Mouse (Mus musculus) retina, adult 2 months (tissue): ENCODE measurements around the gene Stt3b.
"Not testable (repeated sequence)": the region's sequence is repeated elsewhere in the genome, so short reads cannot be mapped to it uniquely, and the experiment has no call there.

ENCODE experiments used
- DNase-seq: peaks from one replicate; pipeline ENCODE4 v3.0.0-alpha.2; 2012; ENCODE audit warnings: low read depth, low spot score

Stt3b gene

DNA sequence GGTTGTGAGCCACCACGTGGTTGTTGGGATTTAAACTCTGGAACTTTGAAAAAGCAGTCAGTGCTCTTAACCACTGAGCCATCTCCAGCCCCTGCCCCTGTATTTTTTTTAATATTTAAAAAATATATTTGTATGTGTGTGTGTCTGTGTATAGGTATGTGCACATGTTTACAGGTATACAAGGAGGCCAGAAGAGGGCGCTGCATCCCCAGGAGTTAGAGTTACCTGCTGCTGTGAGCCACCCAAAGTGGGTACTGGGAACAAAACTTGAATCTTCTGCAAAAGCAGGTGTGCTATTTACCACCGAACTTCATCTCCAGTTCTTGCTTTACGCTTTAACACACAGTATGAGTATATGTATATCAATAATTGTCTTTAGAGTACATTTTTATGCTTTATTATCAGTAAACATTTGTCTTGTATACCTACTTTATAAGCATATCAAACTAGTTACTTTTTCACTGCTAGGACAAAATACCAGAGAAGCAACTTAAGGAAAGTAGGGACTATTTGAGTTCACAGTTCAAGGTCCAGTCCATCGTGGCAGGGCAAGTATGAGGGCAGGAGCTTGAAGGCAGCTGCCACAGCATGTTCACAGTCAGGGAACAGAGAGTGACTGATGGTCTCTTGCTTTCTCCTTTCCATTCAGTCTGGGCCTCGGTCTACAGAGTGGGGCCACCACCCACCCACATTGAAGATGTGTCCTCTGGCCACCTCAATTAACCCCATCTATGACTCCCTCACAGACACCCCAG lies 8.6 kb upstream of the Stt3b start:
- no peak for DNase-seq

GRCm38 (mm10) chr9:115317049-115317448 lies 6.8 kb upstream of the Stt3b start:
- DNase-seq, result no peak

DNA sequence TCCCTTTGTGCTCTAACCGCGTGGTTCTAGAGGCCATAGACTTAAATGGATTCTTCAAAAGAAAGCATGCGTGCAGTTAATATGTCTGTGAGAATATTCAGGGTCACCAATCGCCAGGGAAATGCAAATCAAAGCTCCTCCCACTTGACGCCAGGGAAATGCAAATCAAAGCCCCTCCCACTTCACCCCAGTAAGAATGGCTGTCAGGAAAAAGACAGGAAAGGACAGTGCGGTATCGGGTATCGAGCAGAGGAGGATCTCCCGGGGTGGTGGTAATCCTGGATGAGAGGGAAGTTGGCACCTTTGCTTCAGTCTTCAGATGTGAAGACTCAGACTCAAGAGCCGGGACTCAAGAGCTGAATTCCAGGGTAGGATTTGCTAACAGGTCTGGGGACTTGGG lies 4.3 kb upstream of the Stt3b start:
- DNase-seq, result no peak

GRCm38 (mm10) chr9:115313830-115314229 lies 3.6 kb upstream of the Stt3b start:
- no peak for DNase-seq

DNA sequence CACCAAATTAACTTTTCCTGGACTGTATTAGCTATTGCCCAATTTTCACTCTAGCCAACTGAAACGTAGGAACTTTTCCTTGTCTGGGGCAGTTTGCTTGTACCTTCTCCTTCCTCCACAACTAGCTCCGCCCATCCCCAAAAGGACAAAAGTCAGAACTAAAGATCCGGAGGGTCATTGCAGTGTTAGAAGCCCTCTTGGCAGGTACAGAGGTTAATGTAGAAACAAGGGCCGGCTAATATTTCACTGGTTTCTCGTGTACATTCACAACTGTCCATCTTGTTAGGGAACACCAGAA lies 951 bp upstream of the Stt3b start:
- no peak for DNase-seq

DNA sequence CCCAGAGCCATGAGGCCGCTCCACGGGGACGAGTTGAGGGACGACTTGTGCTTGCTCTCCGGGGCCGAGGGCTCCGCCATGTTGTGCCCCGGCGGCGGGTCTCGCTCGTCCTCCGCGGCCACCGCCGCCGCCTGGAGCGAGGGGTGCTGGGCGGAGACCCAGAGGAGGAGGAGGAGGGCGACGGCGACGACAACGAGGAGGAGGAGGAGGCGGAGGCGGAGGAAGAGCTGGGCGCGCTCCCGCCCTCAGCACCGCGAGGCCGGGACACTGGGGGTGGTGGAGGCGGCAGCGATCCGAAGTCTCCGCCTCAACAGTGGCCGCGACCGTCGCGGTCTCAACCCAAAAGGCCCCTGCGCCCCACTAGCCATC lies 260 bp downstream of the Stt3b start:
- no peak for DNase-seq

GRCm38 (mm10) chr9:115309381-115309971 lies 745 bp downstream of the Stt3b start:
- no peak for DNase-seq

DNA sequence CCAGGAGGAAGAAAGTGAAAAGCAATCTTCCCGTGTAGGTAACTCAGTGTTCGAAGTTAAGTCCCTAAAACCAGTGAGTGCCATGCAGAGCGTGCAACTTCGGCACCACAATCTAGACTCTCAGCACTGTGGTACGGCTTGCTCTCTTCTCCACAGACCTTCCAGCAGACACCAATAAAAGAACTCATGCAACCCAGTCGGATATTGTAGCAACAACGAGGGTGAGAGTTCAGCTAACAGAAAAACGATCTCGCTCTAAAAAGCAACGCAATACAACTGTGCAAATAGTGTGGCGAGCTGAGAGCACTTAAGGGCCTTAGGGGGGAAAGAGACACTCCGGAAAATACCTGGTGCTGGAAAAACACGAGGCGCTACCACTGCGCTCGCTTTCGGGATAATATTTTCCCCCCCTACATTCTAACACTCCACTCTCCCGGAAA lies 1.3 kb downstream of the Stt3b start:
- DNase-seq, result no peak

GRCm38 (mm10) chr9:115308401-115308800 lies 1.8 kb downstream of the Stt3b start:
- no peak for DNase-seq

DNA sequence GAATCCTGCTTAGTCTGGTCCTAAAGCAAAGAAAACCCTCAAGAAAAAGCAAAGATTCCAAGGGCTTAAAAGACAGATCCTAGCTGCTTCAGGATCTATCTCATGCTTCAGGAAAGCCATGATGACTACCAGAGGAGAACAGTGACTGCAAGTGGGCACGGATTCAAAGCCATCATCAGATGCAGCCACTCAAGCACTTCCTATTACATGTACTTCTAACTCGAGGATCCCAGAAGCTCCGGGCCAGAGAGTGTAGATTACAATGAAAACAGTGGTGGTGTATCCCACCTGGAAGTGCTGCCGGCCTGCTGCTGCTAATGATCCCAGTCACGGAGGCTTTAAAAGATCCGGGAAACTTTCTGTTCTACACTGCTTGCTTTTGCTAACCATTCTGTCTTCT lies 4.0 kb downstream of the Stt3b start:
- DNase-seq, result no peak

DNA sequence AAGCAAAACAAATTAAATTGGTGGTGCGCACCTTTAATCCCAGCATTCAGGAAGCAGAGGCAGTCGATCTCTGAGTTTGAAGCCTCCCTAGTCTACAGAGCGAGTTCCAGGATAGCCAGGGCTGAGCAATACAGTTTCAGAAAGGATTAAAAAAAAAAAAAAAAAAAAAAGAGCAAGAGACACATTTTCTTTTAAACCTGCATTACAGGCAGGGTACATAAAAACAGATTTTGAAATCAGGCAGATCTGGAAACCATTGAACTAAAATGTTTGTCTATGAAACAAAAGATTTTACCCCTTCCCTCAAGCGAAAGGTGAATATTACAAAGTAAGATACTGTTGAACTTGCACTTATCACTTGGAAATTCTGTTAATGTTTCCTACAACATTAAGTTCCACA lies 6.1 kb downstream of the Stt3b start:
- DNase-seq, result no peak

DNA sequence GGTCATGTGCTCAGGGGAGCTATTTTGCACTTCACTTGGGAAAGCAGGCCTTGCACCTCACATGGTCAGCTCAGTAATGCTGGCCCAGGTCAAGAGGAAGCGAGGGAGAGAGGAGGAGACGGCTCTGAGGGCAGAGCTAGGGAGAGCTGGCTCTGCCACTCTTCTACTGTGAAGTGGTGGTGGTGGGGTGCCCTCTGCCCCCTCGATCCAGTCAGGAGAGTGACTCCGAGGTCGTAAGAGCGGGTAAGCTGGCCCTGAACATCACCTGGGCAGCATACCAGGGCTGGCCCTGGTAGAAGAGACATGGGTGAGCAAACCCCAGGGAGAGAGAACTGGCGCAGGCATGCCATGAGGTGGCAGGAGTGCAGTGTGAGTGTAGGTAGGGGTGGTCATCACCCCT lies 8.6 kb downstream of the Stt3b start:
- DNase-seq, result no peak

GRCm38 (mm10) chr9:115301002-115301579 lies 9.1 kb downstream of the Stt3b start:
- DNase-seq, result no peak

DNA sequence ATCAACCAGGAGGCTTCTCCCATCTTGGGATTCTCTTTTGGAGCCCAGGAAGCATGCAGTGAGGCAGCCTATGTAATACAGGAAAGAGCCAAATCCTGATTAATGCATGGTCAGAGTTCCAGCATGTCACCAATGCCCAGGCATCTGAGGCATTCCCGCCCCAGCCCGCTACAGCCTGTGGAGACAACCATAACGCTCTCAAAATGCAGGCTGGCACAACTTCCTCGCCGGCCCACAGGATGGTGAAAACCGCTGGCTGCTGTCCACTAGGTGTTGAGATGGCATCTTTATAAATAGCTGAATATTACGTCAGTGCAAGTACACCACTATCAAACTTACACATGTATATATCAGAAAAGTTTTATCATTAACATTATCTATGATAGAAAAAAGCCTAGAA lies 13.5 kb downstream of the Stt3b start:
- no peak for DNase-seq

- no peak for DNase-seq
Measured at GRCm38 (mm10) chr9:115293920-115294594, 16.2 kb downstream of the Stt3b start.

DNA sequence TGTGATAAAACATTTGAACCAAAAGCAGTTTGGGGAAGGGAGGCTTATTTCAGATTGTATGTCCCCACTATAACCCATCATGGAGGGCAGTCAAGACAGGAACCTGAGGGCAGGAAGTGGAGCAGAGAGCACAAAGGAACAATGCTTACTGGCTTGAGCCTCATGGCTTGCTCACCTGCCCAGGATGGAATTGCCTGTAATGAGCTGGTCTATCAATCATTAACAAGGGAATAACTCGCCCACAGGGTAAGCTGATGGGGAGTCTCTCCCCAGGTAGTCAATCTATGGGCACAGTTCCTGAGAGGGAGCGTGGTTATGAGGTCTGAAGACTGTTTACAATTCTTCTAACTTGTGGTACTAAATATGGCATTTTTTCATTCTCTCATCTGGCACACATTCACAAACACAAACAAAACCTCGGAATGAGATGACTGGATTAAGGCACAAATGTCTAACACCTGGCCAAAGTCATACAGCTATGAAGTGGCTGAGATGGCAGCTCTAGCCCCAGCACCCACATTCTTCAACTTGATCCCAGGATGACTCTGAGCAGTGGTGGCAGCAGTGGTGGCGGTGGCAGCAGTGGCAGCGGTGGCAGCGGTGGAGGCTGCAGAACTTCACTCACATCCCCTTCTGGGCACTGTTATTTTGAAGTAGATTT lies 22.3 kb downstream of the Stt3b start:
- no peak for DNase-seq

DNA sequence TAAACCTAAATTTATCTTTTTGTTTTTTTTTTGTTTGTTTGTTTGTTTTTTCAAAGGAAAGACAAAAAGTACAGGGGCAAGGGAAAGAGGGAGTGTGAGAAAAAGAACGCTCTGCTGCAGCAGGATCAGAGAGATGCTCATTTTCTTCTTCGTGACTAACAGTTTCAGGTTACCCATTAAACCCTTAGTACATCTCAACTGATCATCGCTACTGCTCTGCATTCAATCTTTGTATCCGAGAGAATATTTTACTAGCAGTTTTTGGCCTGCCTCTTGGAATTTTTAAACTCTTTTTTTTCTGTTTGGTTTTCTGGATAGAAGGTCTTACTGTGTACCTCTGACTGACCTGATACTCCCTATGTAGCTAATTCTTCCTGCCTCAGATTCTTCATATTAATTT lies 25.8 kb downstream of the Stt3b start:
- DNase-seq, result no peak

- DNase-seq, result no peak
Measured at GRCm38 (mm10) chr9:115283403-115283802, 26.8 kb downstream of the Stt3b start.

- DNase-seq, result no peak
Measured at GRCm38 (mm10) chr9:115278641-115279040, 31.6 kb downstream of the Stt3b start.

GRCm38 (mm10) chr9:115274806-115275205 lies 35.4 kb downstream of the Stt3b start:
- no peak for DNase-seq

DNA sequence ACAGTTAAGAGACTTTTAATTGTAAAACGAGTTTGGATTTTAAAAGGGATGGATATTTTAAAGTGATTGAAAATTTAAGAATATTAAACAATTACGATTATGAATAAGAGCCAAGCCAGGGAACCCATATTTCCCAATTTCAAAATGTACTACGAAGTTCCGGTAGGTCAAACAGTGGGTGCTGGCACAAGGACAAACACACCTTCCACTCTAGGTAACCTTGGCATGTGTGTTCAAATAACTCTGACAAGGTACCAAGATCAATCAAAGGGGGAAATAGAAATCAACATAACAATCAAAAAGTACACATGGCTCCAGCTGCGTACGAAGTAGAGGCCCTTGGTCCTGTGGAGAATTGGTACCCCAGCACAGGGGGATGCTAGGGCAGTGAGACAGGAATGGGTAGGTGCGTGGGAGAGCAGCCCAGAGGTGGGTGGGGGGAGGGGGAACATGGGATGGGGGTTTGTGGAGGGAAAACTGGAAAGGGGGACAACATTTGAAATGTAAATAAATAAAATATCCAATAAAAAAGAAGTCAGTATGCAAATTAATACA lies 37.0 kb downstream of the Stt3b start:
- no peak for DNase-seq

GRCm38 (mm10) chr9:115272451-115272850 lies 37.8 kb downstream of the Stt3b start:
- not testable (repeated sequence) for DNase-seq
